Mouse (Mus musculus) liver, embryonic 13.5 days (tissue): ENCODE measurements around the gene Kcnn3. TPM values are rescaled to one million over a fixed set of nuclear protein-coding genes. Genes with fewer than 3 reads are reported as not detected.

Source experiments
- ATAC-seq: fragments of 200-750 bp; cut with Nextera tagmentation; 2 replicates; pipeline ENCODE4 v1.8.0; 2017; ENCODE audit warnings: low read depth, mild to moderate bottlenecking, moderate number of reproducible peaks, moderate library complexity
- DNase-seq: peaks from one replicate; pipeline ENCODE4 v3.0.0; 2022
- H3K27ac ChIP-seq: fragments of 300-500 bp; sonication (generic); 2 replicates; pipeline ENCODE4 v1.5.1; 2015; ENCODE audit warnings: moderate library complexity, mild to moderate bottlenecking, inconsistent platforms
- H3K27me3 ChIP-seq: fragments of 300-500 bp; sonication (generic); 2 replicates; pipeline ENCODE4 v1.6.1; 2015; ENCODE audit warnings: mild to moderate bottlenecking, inconsistent platforms
- H3K36me3 ChIP-seq: fragments of 300-500 bp; sonication (generic); 2 replicates; pipeline ENCODE4 v1.6.1; 2015; ENCODE audit warnings: mild to moderate bottlenecking, inconsistent platforms
- H3K4me1 ChIP-seq: fragments of 300-500 bp; sonication (generic); replicated peaks from 2 replicates; pipeline ENCODE4 v1.6.1; 2015; ENCODE audit warnings: inconsistent platforms
- H3K4me2 ChIP-seq: fragments of 300-500 bp; sonication (generic); 2 replicates; pipeline ENCODE4 v1.6.1; 2015; ENCODE audit warnings: inconsistent platforms, mild to moderate bottlenecking, moderate library complexity
- H3K4me3 ChIP-seq: fragments of 300-500 bp; sonication (generic); replicated peaks from 2 replicates; pipeline ENCODE4 v1.5.1; 2015; ENCODE audit warnings: mild to moderate bottlenecking, inconsistent platforms
- H3K9ac ChIP-seq: fragments of 300-500 bp; sonication (generic); 2 replicates; pipeline ENCODE4 v1.6.1; 2015; ENCODE audit warnings: mild to moderate bottlenecking, inconsistent platforms
- H3K9me3 ChIP-seq: fragments of 300-500 bp; sonication (generic); replicated peaks from 2 replicates; pipeline ENCODE4 v1.6.1; 2016; ENCODE audit warnings: inconsistent platforms
- WGBS: fragments of 180-500 bp; shearing (Covaris S2); methylation state at CpG from one replicate; pipeline ENCODE4 v1.1.7; 2015; ENCODE audit not compliant: insufficient replicate concordance; 5-methylcytosine and 5-hydroxymethylcytosine counted together
- polyA plus RNA-seq: library from polyadenylated mRNA; unstranded; fragments of >200 nt; fragmentation: Nextera tagmentation; extraction: Ambion mirVana; gene quantifications from 2 replicates; pipeline ENCODE4 v1.2.1, GENCODE M21; 2015

Gene Kcnn3
- polyA plus RNA-seq, 1 experiment from 2014 or later = 0.03 TPM

- WGBS = 69% methylated on average over 1 of the region's 1 CpGs
- Histone ChIP-seq H3K9ac (no peak overlapping the region), H3K27ac (peak overlapping the region; percentile 58; the same call in 1 of the 2 replicates), H3K4me3 (no peak overlapping the region), H3K4me1 (peaks cover 59% of the 10 kb centered on the region), H3K27me3 (no peaks in the 10 kb centered on the region; the same call in 1 of the 2 replicates), H3K9me3 (no peaks in the 10 kb centered on the region), H3K4me2 (peak overlapping the region; percentile 49; the same call in 1 of the 2 replicates), H3K36me3 (no peaks in the 10 kb centered on the region)
- DNase-seq (peak; percentile 6), ATAC-seq (no peak)
Observed at GRCm38 (mm10) chr3:89569058-89569457, 49.1 kb downstream of the Kcnn3 start.

GRCm38 (mm10) chr3:89569707-89570324, 49.9 kb downstream of the Kcnn3 start:
- H3K36me3 ChIP-seq = no peaks in the 10 kb centered on the region
- DNase-seq (peak; percentile 13), ATAC-seq (peak; percentile 87)
- peaks cover 62% of the 10 kb centered on the region for H3K4me1 ChIP-seq
- peak overlapping the region; percentile 49 for H3K4me2 ChIP-seq
- no peaks in the 10 kb centered on the region; the same call in 1 of the 2 replicates for H3K27me3 ChIP-seq
- peak overlapping the region; percentile 46 for H3K9ac ChIP-seq
- no peaks in the 10 kb centered on the region for H3K9me3 ChIP-seq
- H3K4me3 ChIP-seq = peak overlapping the region; percentile 11; the same call in 1 of the 2 replicates
- H3K27ac ChIP-seq = peak overlapping the region; percentile 58
- 5% methylated on average over 7 of the region's 7 CpGs for whole genome bisulfite sequencing

- DNase-seq (peak; percentile 7), ATAC-seq (peak; percentile 78)
- Histone ChIP-seq H3K9me3 (no peaks in the 10 kb centered on the region), H3K27me3 (no peaks in the 10 kb centered on the region; the same call in 1 of the 2 replicates), H3K4me1 (peaks cover 62% of the 10 kb centered on the region), H3K36me3 (no peaks in the 10 kb centered on the region), H3K27ac (peak overlapping the region; percentile 58), H3K4me3 (peak overlapping the region; percentile 11; the same call in 1 of the 2 replicates), H3K4me2 (peak overlapping the region; percentile 49), H3K9ac (peak overlapping the region; percentile 46)
- 9% methylated on average over 3 of the region's 3 CpGs for WGBS
Observed at GRCm38 (mm10) chr3:89570362-89570761, 50.4 kb downstream of the Kcnn3 start.

- peak; percentile 11 for DNase-seq
- Histone ChIP-seq H3K9ac (no peak overlapping the region), H3K27ac (no peak overlapping the region), H3K4me1 (peaks cover 77% of the 10 kb centered on the region), H3K9me3 (no peaks in the 10 kb centered on the region), H3K36me3 (no peaks in the 10 kb centered on the region), H3K4me2 (no peak overlapping the region), H3K27me3 (peaks cover 9% of the 10 kb centered on the region; the same call in 1 of the 2 replicates), H3K4me3 (no peak overlapping the region)
- 54% methylated on average over 2 of the region's 2 CpGs for WGBS
- ATAC-seq = 0 out of 2 replicates have a peak, but pooled peaks have one; percentile 25
Observed at GRCm38 (mm10) chr3:89574260-89574659, 54.3 kb downstream of the Kcnn3 start.

- peaks cover 56% of the 10 kb centered on the region for H3K4me1 ChIP-seq
- ATAC-seq = no peak
- no peaks in the 10 kb centered on the region for H3K36me3 ChIP-seq
- no peak overlapping the region for H3K4me2 ChIP-seq
- no peak overlapping the region for H3K4me3 ChIP-seq
- DNase-seq = no peak
- H3K9ac ChIP-seq = no peak overlapping the region
- no peak overlapping the region for H3K27ac ChIP-seq
- WGBS = 69% methylated on average over 6 of the region's 6 CpGs
- H3K9me3 ChIP-seq = no peaks in the 10 kb centered on the region
- H3K27me3 ChIP-seq = peaks cover 12% of the 10 kb centered on the region; the same call in 1 of the 2 replicates
Observed at GRCm38 (mm10) chr3:89576381-89576780, 56.4 kb downstream of the Kcnn3 start.

- H3K4me2 ChIP-seq = no peak overlapping the region
- no peak overlapping the region for H3K27ac ChIP-seq
- DNase-seq = peak; percentile 22
- 34% methylated on average over 5 of the region's 5 CpGs for WGBS
- no peak overlapping the region for H3K4me3 ChIP-seq
- peaks cover 48% of the 10 kb centered on the region for H3K4me1 ChIP-seq
- H3K9ac ChIP-seq = no peak overlapping the region
- no peaks in the 10 kb centered on the region for H3K36me3 ChIP-seq
- peaks cover 12% of the 10 kb centered on the region; the same call in 1 of the 2 replicates for H3K27me3 ChIP-seq
- peak; percentile 65 for ATAC-seq
- H3K9me3 ChIP-seq = no peaks in the 10 kb centered on the region
Observed at GRCm38 (mm10) chr3:89577154-89577553, 57.2 kb downstream of the Kcnn3 start.

- H3K9ac ChIP-seq = no peak overlapping the region
- no peak overlapping the region for H3K4me3 ChIP-seq
- no peak overlapping the region for H3K27ac ChIP-seq
- H3K27me3 ChIP-seq = peaks cover 12% of the 10 kb centered on the region; the same call in 1 of the 2 replicates
- no peaks in the 10 kb centered on the region for H3K9me3 ChIP-seq
- WGBS = 64% methylated on average over 4 of the region's 4 CpGs
- DNase-seq = no peak
- H3K4me2 ChIP-seq = no peak overlapping the region
- no peaks in the 10 kb centered on the region for H3K36me3 ChIP-seq
- H3K4me1 ChIP-seq = peaks cover 39% of the 10 kb centered on the region
- no peak for ATAC-seq
Observed at GRCm38 (mm10) chr3:89578083-89578482, 58.1 kb downstream of the Kcnn3 start.

GRCm38 (mm10) chr3:89578803-89579202, 58.8 kb downstream of the Kcnn3 start:
- Histone ChIP-seq H3K9ac (no peak overlapping the region), H3K27me3 (peaks cover 12% of the 10 kb centered on the region; the same call in 1 of the 2 replicates), H3K36me3 (no peaks in the 10 kb centered on the region), H3K4me3 (no peak overlapping the region), H3K9me3 (no peaks in the 10 kb centered on the region), H3K27ac (no peak overlapping the region), H3K4me2 (no peak overlapping the region), H3K4me1 (peaks cover 31% of the 10 kb centered on the region)
- 58% methylated on average over 10 of the region's 10 CpGs for WGBS
- ATAC-seq (peak; percentile 62; the same call in 1 of the 2 replicates), DNase-seq (no peak)

- ATAC-seq = no peak
- Histone ChIP-seq H3K4me2 (no peak overlapping the region), H3K36me3 (no peaks in the 10 kb centered on the region), H3K27ac (no peak overlapping the region), H3K27me3 (peaks cover 6% of the 10 kb centered on the region; the same call in 1 of the 2 replicates), H3K4me1 (0 out of 2 replicates have a peak, but pooled peaks cover under 1% of the 10 kb centered on the region), H3K4me3 (no peak overlapping the region), H3K9ac (no peak overlapping the region), H3K9me3 (no peaks in the 10 kb centered on the region)
- WGBS = 53% methylated on average over 4 of the region's 4 CpGs
- no peak for DNase-seq
Observed at GRCm38 (mm10) chr3:89584254-89584653, 64.3 kb downstream of the Kcnn3 start.

- ATAC-seq (no peak), DNase-seq (no peak)
- Histone ChIP-seq H3K4me3 (no peak overlapping the region), H3K27me3 (peaks cover 11% of the 10 kb centered on the region; the same call in 1 of the 2 replicates), H3K4me2 (no peak overlapping the region), H3K4me1 (no peaks in the 10 kb centered on the region), H3K9me3 (no peaks in the 10 kb centered on the region), H3K9ac (no peak overlapping the region), H3K27ac (no peak overlapping the region), H3K36me3 (no peaks in the 10 kb centered on the region)
- WGBS = 66% methylated on average over 11 of the region's 11 CpGs
Observed at GRCm38 (mm10) chr3:89588436-89588835, 68.5 kb downstream of the Kcnn3 start.

- ATAC-seq (no peak), DNase-seq (no peak)
- H3K36me3 ChIP-seq = no peaks in the 10 kb centered on the region
- H3K4me2 ChIP-seq = no peak overlapping the region
- no peak overlapping the region for H3K27ac ChIP-seq
- WGBS = 26% methylated on average over 3 of the region's 3 CpGs
- H3K9me3 ChIP-seq = no peaks in the 10 kb centered on the region
- H3K4me1 ChIP-seq = no peaks in the 10 kb centered on the region
- no peak overlapping the region for H3K4me3 ChIP-seq
- H3K27me3 ChIP-seq = peaks cover 13% of the 10 kb centered on the region; the same call in 1 of the 2 replicates
- no peak overlapping the region for H3K9ac ChIP-seq
Observed at GRCm38 (mm10) chr3:89589321-89589720, 69.4 kb downstream of the Kcnn3 start.
